Mouse (Mus musculus) liver, embryonic 14.5 days (tissue): ENCODE data around the gene Gm11634. TPM values are rescaled to one million over a fixed set of nuclear protein-coding genes. Genes with fewer than 3 reads are reported as not detected.
"Not testable (repeated sequence)": the region's sequence is repeated elsewhere in the genome, so short reads cannot be mapped to it uniquely, and the experiment has no call there.

Experiments used
- ATAC-seq: fragments of 200-750 bp; cut with Nextera tagmentation; 2 replicates; pipeline ENCODE4 v1.8.0; 2017; ENCODE audit warnings: moderate number of reproducible peaks, mild to moderate bottlenecking, moderate library complexity; ENCODE audit not compliant: insufficient read depth
- DNase-seq, 3 experiments: peaks; one replicate each; pipeline ENCODE4 v3.0.0-alpha.2; 2012 to 2013; ENCODE audit warnings: low read depth in 3 of 3, low spot score in 3 of 3
- H3K27ac ChIP-seq: fragments of 300-500 bp; sonication (generic); 2 replicates; pipeline ENCODE4 v1.5.1; 2014; ENCODE audit warnings: moderate library complexity, mild to moderate bottlenecking, control low read depth, inconsistent platforms
- H3K27me3 ChIP-seq: fragments of 300-500 bp; sonication (generic); 2 replicates; pipeline ENCODE4 v1.6.1; 2014; ENCODE audit warnings: mild to moderate bottlenecking, low read length, moderate library complexity; ENCODE audit not compliant: control insufficient read depth, insufficient read depth
- H3K36me3 ChIP-seq: fragments of 300-500 bp; sonication (generic); replicated peaks from 2 replicates; pipeline ENCODE4 v1.6.1; 2014; ENCODE audit warnings: low read depth; ENCODE audit not compliant: control insufficient read depth, insufficient read depth
- H3K4me1 ChIP-seq, 2 experiments: fragments of 200-500 bp in 1 of 2; fragments of 300-500 bp in 1 of 2; sonication (generic) in 1 of 2; replicated peaks; 2 replicates each; pipeline ENCODE4 v1.6.1; 2012 to 2014; ENCODE audit warnings: antibody characterized with exemption in 1 of 2, inconsistent platforms in 1 of 2, low read length in 1 of 2; ENCODE audit not compliant: control insufficient read depth in 2 of 2, insufficient read depth in 2 of 2
- H3K4me2 ChIP-seq: fragments of 300-500 bp; sonication (generic); 2 replicates; pipeline ENCODE4 v1.6.1; 2014; ENCODE audit warnings: low read depth, mild to moderate bottlenecking, control low read depth, moderate library complexity
- H3K4me3 ChIP-seq, 2 experiments: fragments of 200-500 bp in 1 of 2; fragments of 300-500 bp in 1 of 2; sonication (generic) in 1 of 2; 2 replicates each; pipeline ENCODE4 v1.5.1; 2012 to 2014; ENCODE audit warnings: low read depth in 2 of 2, low read length in 2 of 2, mild to moderate bottlenecking in 2 of 2, control low read depth in 1 of 2, inconsistent platforms in 1 of 2, moderate library complexity in 1 of 2; ENCODE audit not compliant: insufficient read depth in 1 of 2
- H3K9ac ChIP-seq: fragments of 300-500 bp; sonication (generic); replicated peaks from 2 replicates; pipeline ENCODE4 v1.6.1; 2014; ENCODE audit warnings: mild to moderate bottlenecking, control low read depth, moderate library complexity
- H3K9me3 ChIP-seq: fragments of 300-500 bp; sonication (generic); 2 replicates; pipeline ENCODE4 v1.6.1; 2016; ENCODE audit warnings: low read length, mixed read lengths; ENCODE audit not compliant: control insufficient read depth
- CTCF ChIP-seq: IDR thresholded peaks from 2 replicates; pipeline ENCODE4 v1.5.1; 2016; ENCODE audit warnings: antibody characterized with exemption, low read depth, control low read depth
- EP300 ChIP-seq: IDR thresholded peaks from 2 replicates; pipeline ENCODE4 v1.6.1; 2016; ENCODE audit warnings: antibody characterized with exemption, low read depth
- WGBS: fragments of 180-500 bp; shearing (Covaris S2); extraction: QIAGEN DNeasy Blood & Tissue Kit; methylation state at CpG from one replicate; pipeline ENCODE4 v1.1.7; 2014; ENCODE audit not compliant: insufficient replicate concordance; 5-methylcytosine and 5-hydroxymethylcytosine counted together
- polyA plus RNA-seq, 2 experiments: library from polyadenylated mRNA; depleted of rRNA in 1 of 2; stranded (reverse) in 1 of 2; unstranded in 1 of 2; fragments of >200 nt; fragmentation: Nextera tagmentation in 1 of 2; extraction: Ambion mirVana in 1 of 2; gene quantifications; 2 replicates each; pipeline versions ENCODE4 v1.2.1 to v1.2.3; 2012 to 2014

The Gm11634 gene
- polyA plus RNA-seq, 2 experiments: not detected

DNA sequence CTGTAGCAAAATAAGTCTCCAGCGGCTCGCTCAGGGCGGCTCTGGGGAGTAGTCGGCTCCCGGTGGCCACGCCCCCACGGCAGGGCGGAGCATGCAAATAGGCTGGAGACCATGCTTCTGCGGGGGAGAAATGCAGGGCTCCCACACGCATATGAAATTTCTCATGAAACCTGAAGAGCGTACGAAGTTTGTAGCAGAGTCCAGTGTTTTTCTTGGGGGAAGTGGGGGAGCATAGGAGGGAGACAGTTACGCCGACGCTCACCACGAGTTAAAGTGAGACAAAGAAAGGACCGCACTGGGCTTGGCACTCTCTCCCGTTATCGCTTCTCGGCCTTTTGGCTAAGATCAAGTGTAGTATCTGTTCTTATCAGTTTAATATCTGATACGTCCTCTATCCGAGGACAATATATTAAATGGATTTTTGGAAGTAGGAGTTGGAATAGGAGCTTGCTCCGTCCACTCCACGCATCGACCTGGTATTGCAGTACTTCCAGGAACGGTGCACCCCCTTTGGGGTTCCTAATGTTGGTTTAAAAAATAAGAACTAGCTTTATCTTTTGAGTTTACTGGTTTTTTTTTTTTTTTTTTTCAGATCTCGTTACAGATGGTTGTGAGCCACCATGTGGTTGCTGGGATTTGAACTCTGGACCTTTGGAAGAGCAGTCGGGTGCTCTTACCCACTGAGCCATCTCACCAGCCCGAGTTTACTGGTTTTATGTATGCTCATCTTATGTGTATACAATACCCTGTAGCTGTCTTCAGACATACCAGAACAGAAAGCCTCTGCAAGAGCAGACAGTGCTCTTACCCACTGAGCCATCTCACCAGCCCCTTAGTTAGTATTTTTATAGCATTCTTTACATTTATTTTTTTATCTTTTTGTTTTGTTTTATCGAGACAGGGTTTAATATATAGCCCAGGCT, 5.7 kb upstream of the Gm11634 start:
- not testable (repeated sequence) for H3K36me3 ChIP-seq, H3K9me3 ChIP-seq, H3K27me3 ChIP-seq, H3K4me1 ChIP-seq
- H3K9ac ChIP-seq: peak overlapping the region; percentile 34; the same call in 1 of the 2 replicates
- DNase-seq (peak; percentile 62 to 79 (median 70)), ATAC-seq (peak; percentile 87)
- H3K4me2 ChIP-seq: peak overlapping the region; percentile 56
- peak overlapping the region; percentile 83 for H3K27ac ChIP-seq
- peak; percentile 33; the same call in 1 of the 2 replicates for TF ChIP-seq EP300
- under 1% methylated on average over 29 of the region's 30 CpGs for WGBS
- H3K4me3 ChIP-seq: peak overlapping the region; percentile 28 to 34; a peak in 3 of 4 replicates

DNA sequence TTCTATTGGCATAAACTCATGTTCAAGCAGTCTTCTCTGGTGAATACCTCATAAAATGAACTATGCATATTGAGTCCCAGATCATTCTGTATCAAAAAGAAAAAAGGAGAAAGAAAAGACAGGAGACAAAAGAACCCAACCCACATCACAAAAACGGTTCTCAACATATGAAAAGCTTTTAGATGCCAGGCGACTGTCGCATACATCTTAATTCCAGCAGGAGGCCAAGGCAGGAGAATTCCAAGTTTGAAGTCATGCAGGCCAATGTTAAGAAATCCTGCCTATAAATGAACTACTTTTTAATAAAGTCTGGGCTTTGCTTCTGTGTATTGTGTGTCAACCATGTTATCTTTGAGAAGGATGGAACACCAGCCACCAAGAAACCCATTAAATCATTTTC, 5.1 kb upstream of the Gm11634 start:
- H3K4me1 ChIP-seq: 0 out of 4 replicates have a peak, but pooled peaks cover 0 to 1% of the 10 kb centered on the region in 2 experiments
- H3K9ac ChIP-seq: no peak overlapping the region
- H3K4me2 ChIP-seq: peak overlapping the region; percentile 56
- no peak overlapping the region; a peak in 1 of 4 replicates for H3K4me3 ChIP-seq
- H3K27me3 ChIP-seq: no peaks in the 10 kb centered on the region
- DNase-seq (no peak), ATAC-seq (no peak)
- no peaks in the 10 kb centered on the region for H3K9me3 ChIP-seq
- WGBS: 2% methylated on average over 3 of the region's 3 CpGs
- no peak overlapping the region for H3K27ac ChIP-seq
- TF ChIP-seq CTCF (no peak), EP300 (no peak)
- H3K36me3 ChIP-seq: no peaks in the 10 kb centered on the region

DNA sequence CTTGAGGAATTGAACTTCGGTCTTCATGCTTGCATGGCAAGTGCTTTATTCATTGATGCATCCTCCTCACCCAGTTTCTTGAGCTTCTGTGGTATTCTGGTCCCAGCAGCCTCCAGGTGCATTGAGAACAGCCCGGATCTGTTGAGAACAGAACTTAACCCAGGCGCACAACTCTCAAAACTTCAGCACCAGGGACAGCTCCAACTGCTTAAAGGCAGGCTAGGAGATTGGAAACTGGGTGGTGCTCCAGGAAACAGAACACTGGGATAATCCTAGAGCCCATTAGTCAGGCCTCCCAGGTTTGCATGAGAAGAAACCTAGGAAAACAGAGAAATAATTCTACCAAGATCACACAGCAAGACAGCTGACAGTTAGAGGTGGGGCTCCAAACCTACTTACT, 3.4 kb upstream of the Gm11634 start:
- ATAC-seq: no peak
- H3K27me3 ChIP-seq: no peaks in the 10 kb centered on the region; the same call in 1 of the 2 replicates
- WGBS: 8% methylated on average over 3 of the region's 3 CpGs

DNA sequence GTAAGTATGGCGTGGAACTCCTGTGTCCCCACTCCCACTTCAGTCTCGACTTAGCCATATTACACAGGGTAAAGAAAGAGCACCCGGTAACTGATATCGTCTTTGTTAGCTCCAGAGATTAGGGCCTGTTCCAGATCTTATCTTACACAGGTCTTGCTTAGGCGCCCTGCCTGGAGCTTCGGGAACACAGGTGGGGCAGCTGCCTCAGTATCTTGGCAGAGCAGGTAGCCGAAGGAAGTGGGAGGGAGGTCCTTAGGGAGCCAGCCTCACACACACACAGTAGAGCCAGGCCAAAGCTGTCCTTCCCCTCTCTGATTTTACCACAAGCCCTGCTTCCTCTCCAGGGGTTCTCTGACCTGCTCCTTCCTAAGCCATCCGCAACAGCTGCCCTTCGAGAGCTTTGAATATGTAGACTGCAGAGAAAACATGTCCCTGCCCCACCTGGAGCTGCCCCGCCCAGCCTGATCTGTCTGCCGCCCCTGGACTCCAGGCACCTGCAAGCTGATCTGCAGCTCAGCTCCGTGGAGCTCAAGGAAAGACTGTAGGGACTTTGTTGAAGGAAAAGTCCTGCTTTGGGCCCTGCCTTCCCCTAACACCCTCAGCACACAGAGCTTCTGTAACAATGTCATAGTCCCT, 8.9 kb downstream of the Gm11634 start:
- H3K27ac ChIP-seq: no peak overlapping the region
- 68% methylated on average over 12 of the region's 12 CpGs for WGBS
- ATAC-seq: no peak
- TF ChIP-seq EP300: no peak
- TF ChIP-seq CTCF: no peak
- no peaks in the 10 kb centered on the region for H3K9me3 ChIP-seq
- no peak overlapping the region for H3K4me3 ChIP-seq
- H3K36me3 ChIP-seq: no peaks in the 10 kb centered on the region
- H3K27me3 ChIP-seq: no peaks in the 10 kb centered on the region
- H3K4me2 ChIP-seq: no peak overlapping the region
- H3K9ac ChIP-seq: no peak overlapping the region
- H3K4me1 ChIP-seq: no peaks in the 10 kb centered on the region; a peak in 1 of 4 replicates
- no peak for DNase-seq

More for the DNA sequence above, 3.4 kb upstream of the Gm11634 start:
- Histone ChIP-seq H3K4me2 (no peak overlapping the region), H3K27ac (no peak overlapping the region), H3K9me3 (no peaks in the 10 kb centered on the region), H3K36me3 (no peaks in the 10 kb centered on the region), H3K9ac (no peak overlapping the region), H3K4me3 (no peak overlapping the region), H3K4me1 (0 out of 4 replicates have a peak, but pooled peaks cover 0 to 1% of the 10 kb centered on the region in 2 experiments)
- TF ChIP-seq EP300 (no peak), CTCF (no peak)
- DNase-seq: peak; percentile 61 to 67 (median 61)

DNA sequence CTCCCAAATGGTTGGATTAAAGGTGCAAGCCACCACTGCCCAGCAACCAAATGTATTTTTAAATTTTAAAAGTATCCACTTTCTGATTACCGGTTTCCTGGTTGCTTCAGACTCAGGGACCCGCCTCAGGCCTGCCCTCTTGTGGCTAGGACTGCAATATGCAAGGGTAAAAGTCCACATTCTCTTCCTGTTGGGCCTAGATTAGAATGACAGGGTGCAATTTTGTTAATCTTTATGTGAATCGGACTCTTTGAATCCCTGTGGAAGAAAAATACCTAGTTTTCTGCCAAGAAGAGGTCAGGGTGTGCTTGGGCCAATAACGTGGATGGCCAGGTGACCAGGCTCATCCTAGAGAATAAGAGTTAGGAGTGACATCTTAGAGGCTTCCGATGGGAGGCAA, 9.6 kb downstream of the Gm11634 start:
- H3K36me3 ChIP-seq: no peaks in the 10 kb centered on the region
- 25% methylated on average over 5 of the region's 5 CpGs for WGBS
- H3K4me2 ChIP-seq: no peak overlapping the region
- H3K9ac ChIP-seq: no peak overlapping the region
- no peaks in the 10 kb centered on the region; a peak in 1 of 4 replicates for H3K4me1 ChIP-seq
- H3K4me3 ChIP-seq: no peak overlapping the region
- DNase-seq: peak; percentile 43 to 61 (median 46)
- H3K27ac ChIP-seq: no peak overlapping the region
- ATAC-seq: no peak; the same call in 1 of the 2 replicates
- TF ChIP-seq EP300: no peak
- TF ChIP-seq CTCF: peak; percentile 86
- H3K27me3 ChIP-seq: no peaks in the 10 kb centered on the region
- no peaks in the 10 kb centered on the region for H3K9me3 ChIP-seq
